Mouse (Mus musculus) forebrain, postnatal 0 days (tissue): Measurements from ENCODE around the gene Dagla. TPM values are rescaled to one million over a fixed set of nuclear protein-coding genes. Genes with fewer than 3 reads are reported as not detected.

Experiments
- ATAC-seq: fragments of 200-750 bp; cut with Nextera tagmentation; 2 replicates; pipeline ENCODE4 v1.8.0; 2017; ENCODE audit warnings: mild to moderate bottlenecking, moderate library complexity
- DNase-seq: peaks from one replicate; pipeline ENCODE4 v3.0.0-alpha.2; 2015
- H3K27ac ChIP-seq: fragments of 300-500 bp; sonication (generic); 2 replicates; pipeline ENCODE4 v1.5.1; 2014; ENCODE audit warnings: low read depth, mild to moderate bottlenecking, antibody characterized with exemption, low read length, moderate library complexity, mixed read lengths
- H3K27me3 ChIP-seq: fragments of 300-500 bp; sonication (generic); 2 replicates; pipeline ENCODE4 v1.6.1; 2014; ENCODE audit warnings: mild to moderate bottlenecking, low read length, mixed read lengths; ENCODE audit not compliant: insufficient read depth
- H3K36me3 ChIP-seq: fragments of 300-500 bp; sonication (generic); 2 replicates; pipeline ENCODE4 v1.6.1; 2014; ENCODE audit warnings: mild to moderate bottlenecking, moderate library complexity; ENCODE audit not compliant: insufficient read depth
- H3K4me1 ChIP-seq: fragments of 300-500 bp; sonication (generic); 2 replicates; pipeline ENCODE4 v1.6.1; 2014; ENCODE audit warnings: antibody characterized with exemption; ENCODE audit not compliant: insufficient read depth
- H3K4me2 ChIP-seq: fragments of 300-500 bp; sonication (generic); 2 replicates; pipeline ENCODE4 v1.6.1; 2014; ENCODE audit warnings: low read depth, mild to moderate bottlenecking, moderate library complexity
- H3K4me3 ChIP-seq: fragments of 300-500 bp; sonication (generic); 2 replicates; pipeline ENCODE4 v1.5.1; 2014; ENCODE audit warnings: low read depth, low read length, mixed read lengths
- H3K9ac ChIP-seq: fragments of 300-500 bp; sonication (generic); 2 replicates; pipeline ENCODE4 v1.6.1; 2014; ENCODE audit warnings: mild to moderate bottlenecking
- H3K9me3 ChIP-seq: fragments of 300-500 bp; sonication (generic); 2 replicates; pipeline ENCODE4 v1.6.1; 2016; ENCODE audit warnings: low read length
- CTCF ChIP-seq: sonication (generic); IDR thresholded peaks from 2 replicates; pipeline ENCODE4 v1.5.1; 2016; ENCODE audit warnings: antibody characterized with exemption, control low read depth, low read depth
- whole genome bisulfite sequencing: fragments of 180-500 bp; shearing (Covaris S2); extraction: QIAGEN DNeasy Blood & Tissue Kit; methylation state at CpG from one replicate; pipeline ENCODE4 v1.1.7; 2014; 5-methylcytosine and 5-hydroxymethylcytosine counted together
- polyA plus RNA-seq: library from polyadenylated mRNA; unstranded; fragments of >200 nt; fragmentation: Nextera tagmentation; extraction: Ambion mirVana; gene quantifications from 2 replicates; pipeline ENCODE4 v1.2.1, GENCODE M21; 2015
- total RNA-seq: library from RNA; depleted of rRNA; stranded (reverse); fragments of >200 nt; gene quantifications from 2 replicates; pipeline ENCODE4 v1.2.3, GENCODE M21; 2014

Gene Dagla
- total and polyA plus RNA-seq, 2 experiments from 2014 or later, result 11.2 to 21.8 TPM

- no peak for TF ChIP-seq CTCF
- no peak for ATAC-seq
- no peaks in the 10 kb centered on the region for H3K27me3 ChIP-seq
- 79% methylated on average over 4 of the region's 4 CpGs for WGBS
- H3K4me2 ChIP-seq, result no peak overlapping the region
- H3K27ac ChIP-seq, result no peak overlapping the region
- peaks cover 24% of the 10 kb centered on the region for H3K4me1 ChIP-seq
- no peak overlapping the region for H3K4me3 ChIP-seq
- no peaks in the 10 kb centered on the region for H3K9me3 ChIP-seq
- H3K9ac ChIP-seq, result no peak overlapping the region
- no peak for DNase-seq
- H3K36me3 ChIP-seq, result no peaks in the 10 kb centered on the region
Observed at GRCm38 (mm10) chr19:10301866-10302356, 2.8 kb downstream of the Dagla start.

GRCm38 (mm10) chr19:10301263-10301662 lies 3.4 kb downstream of the Dagla start:
- 84% methylated on average over 11 of the region's 11 CpGs for WGBS
- H3K27me3 ChIP-seq, result no peaks in the 10 kb centered on the region
- no peak overlapping the region for H3K27ac ChIP-seq
- DNase-seq (no peak), ATAC-seq (no peak)
- no peaks in the 10 kb centered on the region for H3K9me3 ChIP-seq
- no peak for TF ChIP-seq CTCF
- H3K4me3 ChIP-seq, result no peak overlapping the region
- peaks cover 24% of the 10 kb centered on the region for H3K4me1 ChIP-seq
- H3K4me2 ChIP-seq, result no peak overlapping the region
- H3K9ac ChIP-seq, result no peak overlapping the region
- no peaks in the 10 kb centered on the region for H3K36me3 ChIP-seq

GRCm38 (mm10) chr19:10300809-10301208 lies 3.9 kb downstream of the Dagla start:
- H3K36me3 ChIP-seq, result no peaks in the 10 kb centered on the region
- peaks cover 25% of the 10 kb centered on the region for H3K4me1 ChIP-seq
- H3K27ac ChIP-seq, result no peak overlapping the region
- no peak overlapping the region for H3K9ac ChIP-seq
- H3K9me3 ChIP-seq, result no peaks in the 10 kb centered on the region
- ATAC-seq (no peak), DNase-seq (no peak)
- WGBS, result 89% methylated on average over 4 of the region's 4 CpGs
- no peak overlapping the region for H3K4me3 ChIP-seq
- TF ChIP-seq CTCF, result no peak
- no peaks in the 10 kb centered on the region for H3K27me3 ChIP-seq
- no peak overlapping the region for H3K4me2 ChIP-seq

GRCm38 (mm10) chr19:10298268-10298667 lies 6.4 kb downstream of the Dagla start:
- Histone ChIP-seq H3K4me2 (no peak overlapping the region), H3K36me3 (no peaks in the 10 kb centered on the region), H3K9ac (no peak overlapping the region), H3K9me3 (no peaks in the 10 kb centered on the region), H3K4me3 (no peak overlapping the region), H3K4me1 (0 out of 2 replicates have a peak, but pooled peaks cover 20% of the 10 kb centered on the region), H3K27me3 (no peaks in the 10 kb centered on the region), H3K27ac (no peak overlapping the region)
- no peak for TF ChIP-seq CTCF
- ATAC-seq (no peak), DNase-seq (no peak)
- WGBS, result 88% methylated on average over 4 of the region's 4 CpGs

- no peak for TF ChIP-seq CTCF
- DNase-seq, result no peak
- H3K9me3 ChIP-seq, result no peaks in the 10 kb centered on the region
- WGBS, result 22% methylated on average over 8 of the region's 8 CpGs
- ATAC-seq, result peak; percentile 68
- no peak overlapping the region for H3K4me3 ChIP-seq
- no peaks in the 10 kb centered on the region for H3K36me3 ChIP-seq
- H3K4me1 ChIP-seq, result 0 out of 2 replicates have a peak, but pooled peaks cover 16% of the 10 kb centered on the region
- H3K9ac ChIP-seq, result peak overlapping the region; percentile 14; the same call in 1 of the 2 replicates
- no peak overlapping the region for H3K4me2 ChIP-seq
- H3K27me3 ChIP-seq, result no peaks in the 10 kb centered on the region
- peak overlapping the region; percentile 40; the same call in 1 of the 2 replicates for H3K27ac ChIP-seq
Observed at GRCm38 (mm10) chr19:10297041-10297503, 7.6 kb downstream of the Dagla start.

- Histone ChIP-seq H3K4me1 (0 out of 2 replicates have a peak, but pooled peaks cover 16% of the 10 kb centered on the region), H3K27ac (peak overlapping the region; percentile 40; the same call in 1 of the 2 replicates), H3K4me3 (no peak overlapping the region), H3K9me3 (no peaks in the 10 kb centered on the region), H3K4me2 (no peak overlapping the region), H3K36me3 (no peaks in the 10 kb centered on the region), H3K27me3 (no peaks in the 10 kb centered on the region), H3K9ac (no peak overlapping the region)
- whole genome bisulfite sequencing, result 28% methylated on average over 5 of the region's 5 CpGs
- peak; percentile 12; the same call in 1 of the 2 replicates for ATAC-seq
- DNase-seq, result no peak
- no peak for TF ChIP-seq CTCF
Observed at GRCm38 (mm10) chr19:10296306-10296705, 8.4 kb downstream of the Dagla start.

GRCm38 (mm10) chr19:10294631-10295562 lies 9.8 kb downstream of the Dagla start:
- DNase-seq (no peak), ATAC-seq (peak; percentile 46)
- H3K27ac ChIP-seq, result peak overlapping the region; percentile 35
- H3K36me3 ChIP-seq, result no peaks in the 10 kb centered on the region
- no peaks in the 10 kb centered on the region for H3K27me3 ChIP-seq
- no peak overlapping the region for H3K9ac ChIP-seq
- no peak overlapping the region for H3K4me2 ChIP-seq
- H3K4me1 ChIP-seq, result 0 out of 2 replicates have a peak, but pooled peaks cover 16% of the 10 kb centered on the region
- no peak overlapping the region for H3K4me3 ChIP-seq
- H3K9me3 ChIP-seq, result no peaks in the 10 kb centered on the region
- TF ChIP-seq CTCF, result no peak
- WGBS, result 24% methylated on average over 20 of the region's 20 CpGs
